Comparison of ENCODE assay signal across 11 mouse cellular contexts in the genomic region with DNA sequence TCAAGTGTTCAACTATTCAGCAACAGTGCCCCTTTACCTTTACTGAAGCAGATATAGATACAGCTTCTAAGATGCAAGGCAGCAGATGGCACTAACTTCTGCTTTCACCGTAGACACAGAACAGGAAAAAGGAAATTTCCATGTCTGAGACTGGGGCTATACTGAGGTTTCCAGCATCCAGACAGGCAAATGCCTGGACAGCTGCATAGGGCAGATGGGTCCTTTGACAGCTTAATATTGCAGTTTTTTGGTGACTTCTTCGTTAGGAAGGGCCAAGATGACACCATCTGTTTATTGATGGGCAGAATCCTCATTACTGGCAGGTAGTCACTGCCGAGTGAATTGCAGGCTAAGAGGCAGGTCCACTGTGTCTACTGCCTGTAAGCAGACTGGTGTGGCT.
DNase-seq lines count a peak whose midpoint lies in the region; ATAC-seq and TF ChIP-seq lines count a peak whose summit lies in the region.
"Had no signal": no experiment of that assay in that cellular context is flagged by ENCODE, and none has a peak within 500 bp of the region (broad histone marks: within the 10 kb centered on the region; RNA-seq: fewer than 3 reads in every experiment).

No protein-coding gene starts in this region.

- intact Hi-C loops in gastrocnemius, postnatal 14 days (cut with DNase I; ENCODE audit: low total_unique reads), result no loop called here

- WGBS in midbrain, embryonic 15.5 days, result 47% methylated on average over 3 of the region's 3 CpGs
- 78% methylated on average over 3 of the region's 3 CpGs for whole genome bisulfite sequencing in midbrain, embryonic 10.5 days

- no peak for DNase-seq in cerebellum, postnatal 4 days (ENCODE audit: low spot score in 2 of 2)
- DNase-seq in midbrain, embryonic 10.5 days (ENCODE audit: low spot score), result no peak
- peak; percentile 15 for DNase-seq in retina, embryonic 14.5 days (ENCODE audit: low spot score)
- no peak for DNase-seq in gastrocnemius, postnatal 14 days
- no peak for DNase-seq in adrenal gland, postnatal 10 days
- DNase-seq: lung, adult 18-20 months had no signal

- H3K9ac ChIP-seq in midbrain, embryonic 15.5 days, result no peak overlapping the region
- H3K9ac ChIP-seq: midbrain, embryonic 12.5 days had no signal

- H3K4me2 ChIP-seq in midbrain, embryonic 15.5 days, result no peak overlapping the region
- H3K4me2 ChIP-seq: midbrain, embryonic 12.5 days had no signal

- no peaks in the 10 kb centered on the region for H3K36me3 ChIP-seq in midbrain, embryonic 15.5 days (replicated peaks)
- H3K36me3 ChIP-seq in midbrain, embryonic 10.5 days, result no peaks in the 10 kb centered on the region
- H3K36me3 ChIP-seq: limb, embryonic 10.5 days; midbrain, embryonic 12.5 days had no signal

- no peaks in the 10 kb centered on the region for H3K9me3 ChIP-seq in midbrain, embryonic 15.5 days
- no peaks in the 10 kb centered on the region for H3K9me3 ChIP-seq in midbrain, embryonic 10.5 days (replicated peaks)
- H3K9me3 ChIP-seq: limb, embryonic 10.5 days; midbrain, embryonic 12.5 days had no signal

- H3K4me3 ChIP-seq in midbrain, embryonic 15.5 days, result no peak overlapping the region
- no peak overlapping the region for H3K4me3 ChIP-seq in midbrain, embryonic 10.5 days
- H3K4me3 ChIP-seq in cortical plate, adult 2 months (ENCODE audit: insufficient read depth, low read length), result no peak overlapping the region
- H3K4me3 ChIP-seq: limb, embryonic 10.5 days; midbrain, embryonic 12.5 days had no signal

- H3K27ac ChIP-seq in midbrain, embryonic 15.5 days, result peak overlapping the region; percentile 45; the same call in 1 of the 2 replicates
- no peak overlapping the region for H3K27ac ChIP-seq in midbrain, embryonic 10.5 days (replicated peaks)
- peak overlapping the region; percentile 84 for H3K27ac ChIP-seq in cortical plate, adult 2 months (ENCODE audit: insufficient read depth, low read length)
- H3K27ac ChIP-seq: limb, embryonic 10.5 days; midbrain, embryonic 12.5 days had no signal

- TF ChIP-seq POLR2A in cortical plate, adult 2 months (IDR thresholded peaks at IDR 0.05; ENCODE audit: extremely low read depth, insufficient read depth, low read length), result no peak

- no peak for TF ChIP-seq CTCF in cortical plate, adult 2 months (IDR thresholded peaks at IDR 0.05; ENCODE audit: extremely low read depth, insufficient read depth, low read length)

- no peaks in the 10 kb centered on the region for H3K27me3 ChIP-seq in midbrain, embryonic 15.5 days (replicated peaks)
- no peaks in the 10 kb centered on the region for H3K27me3 ChIP-seq in midbrain, embryonic 10.5 days (ENCODE audit: low read depth, poor library complexity, severe bottlenecking)
- H3K27me3 ChIP-seq: midbrain, embryonic 12.5 days had no signal

- 0 out of 2 replicates have a peak, but pooled peaks have one; percentile 40 for ATAC-seq in cerebellum, adult (ENCODE audit: insufficient number of reproducible peaks, low FRiP score, low TSS enrichment)
- ATAC-seq in midbrain, embryonic 15.5 days (replicated peaks), result no peak

- H3K4me1 ChIP-seq in midbrain, embryonic 15.5 days, result peaks cover 18% of the 10 kb centered on the region; the same call in 1 of the 2 replicates
- no peaks in the 10 kb centered on the region for H3K4me1 ChIP-seq in midbrain, embryonic 10.5 days
- H3K4me1 ChIP-seq in cortical plate, adult 2 months (ENCODE audit: control insufficient read depth, insufficient read depth, low read length), result peaks cover 13% of the 10 kb centered on the region
